Mouse (Mus musculus) liver, adult 2 months (tissue): ENCODE measurements around the gene Zdhhc1. TPM values are rescaled to one million over a fixed set of nuclear protein-coding genes. Genes with fewer than 3 reads are reported as not detected.
A peak's percentile ranks its signal among the peaks of the same experiment; 100 is the strongest.

ENCODE experiments used
- DNase-seq: peaks from one replicate; pipeline ENCODE4 v3.0.0-alpha.2; 2011; ENCODE audit warnings: low read depth, low spot score; ENCODE audit errors: extremely low read depth
- H3K27ac ChIP-seq: fragments of 200-500 bp; replicated peaks from 2 replicates; pipeline ENCODE4 v1.5.1; 2012; ENCODE audit warnings: low read depth, mild to moderate bottlenecking, control low read depth, inconsistent platforms, low read length; ENCODE audit not compliant: insufficient read depth
- H3K27me3 ChIP-seq: fragments of 200-500 bp; 2 replicates; pipeline ENCODE4 v1.6.1; 2012; ENCODE audit warnings: mild to moderate bottlenecking, moderate library complexity, low read length, inconsistent platforms; ENCODE audit not compliant: control insufficient read depth, insufficient read depth
- H3K36me3 ChIP-seq: fragments of 200-500 bp; 2 replicates; pipeline ENCODE4 v1.6.1; 2012; ENCODE audit warnings: low read length, inconsistent platforms; ENCODE audit not compliant: control insufficient read depth, insufficient read depth
- H3K4me1 ChIP-seq: fragments of 200-500 bp; 2 replicates; pipeline ENCODE4 v1.6.1; 2011; ENCODE audit warnings: low read length; ENCODE audit not compliant: control insufficient read depth, insufficient read depth
- H3K4me3 ChIP-seq: fragments of 200-500 bp; 2 replicates; pipeline ENCODE4 v1.5.1; 2011; ENCODE audit warnings: low read depth, mild to moderate bottlenecking, control low read depth, low read length, moderate library complexity; ENCODE audit not compliant: insufficient read depth
- H3K79me2 ChIP-seq: fragments of 200-500 bp; 2 replicates; pipeline ENCODE4 v1.6.1; 2012; ENCODE audit warnings: inconsistent platforms, mild to moderate bottlenecking, low read length, moderate library complexity; ENCODE audit not compliant: control insufficient read depth, insufficient read depth
- H3K9ac ChIP-seq: fragments of 200-500 bp; 2 replicates; pipeline ENCODE4 v1.6.1; 2012; ENCODE audit warnings: low read depth, mild to moderate bottlenecking, control low read depth, inconsistent platforms, low read length
- CTCF ChIP-seq: fragments of 200-500 bp; IDR thresholded peaks from 2 replicates; pipeline ENCODE4 v1.5.1; 2011; ENCODE audit warnings: low read depth, low read length, control low read depth
- POLR2A ChIP-seq: fragments of 200-500 bp; IDR thresholded peaks from 2 replicates; pipeline ENCODE4 v1.6.1; 2011; ENCODE audit warnings: low read length, control low read depth; ENCODE audit not compliant: insufficient read depth; ENCODE audit errors: extremely low read depth
- WGBS: fragments of 180-500 bp; shearing (Covaris S2); methylation state at CpG from one replicate; pipeline ENCODE4 v1.1.7; 2018; 5-methylcytosine and 5-hydroxymethylcytosine counted together
- polyA plus RNA-seq: library from polyadenylated mRNA; depleted of rRNA; stranded (reverse); fragments of >200 nt; gene quantifications from 2 replicates; pipeline ENCODE4 v1.2.3, GENCODE M21; 2012
- total RNA-seq: library from RNA; depleted of rRNA; stranded (reverse); fragments of >200 nt; gene quantifications from 2 replicates; pipeline ENCODE4 v1.2.3, GENCODE M21; 2014

The Zdhhc1 gene
- total and polyA plus RNA-seq, 2 experiments, result 1.9 to 4.5 TPM

- Histone ChIP-seq H3K36me3 (no peaks in the 10 kb centered on the region), H3K79me2 (no peaks in the 10 kb centered on the region), H3K4me1 (no peaks in the 10 kb centered on the region), H3K4me3 (no peak overlapping the region), H3K27ac (no peak overlapping the region), H3K9ac (no peak overlapping the region), H3K27me3 (no peaks in the 10 kb centered on the region)
- DNase-seq, result no peak
- 74% methylated on average over 6 of the region's 6 CpGs for WGBS
- TF ChIP-seq CTCF (no peak), POLR2A (no peak)
Measured at GRCm38 (mm10) chr8:105506977-105507376, 10.3 kb upstream of the Zdhhc1 start.

GRCm38 (mm10) chr8:105504617-105505016, 7.9 kb upstream of the Zdhhc1 start:
- H3K9ac ChIP-seq, result no peak overlapping the region
- H3K4me3 ChIP-seq, result no peak overlapping the region; the same call in 1 of the 2 replicates
- no peak for TF ChIP-seq CTCF
- TF ChIP-seq POLR2A, result no peak
- no peaks in the 10 kb centered on the region for H3K79me2 ChIP-seq
- no peaks in the 10 kb centered on the region for H3K27me3 ChIP-seq
- no peaks in the 10 kb centered on the region for H3K36me3 ChIP-seq
- no peaks in the 10 kb centered on the region for H3K4me1 ChIP-seq
- WGBS, result 80% methylated on average over 3 of the region's 3 CpGs
- peak; percentile 29 for DNase-seq
- H3K27ac ChIP-seq, result peak overlapping the region; percentile 65

DNA sequence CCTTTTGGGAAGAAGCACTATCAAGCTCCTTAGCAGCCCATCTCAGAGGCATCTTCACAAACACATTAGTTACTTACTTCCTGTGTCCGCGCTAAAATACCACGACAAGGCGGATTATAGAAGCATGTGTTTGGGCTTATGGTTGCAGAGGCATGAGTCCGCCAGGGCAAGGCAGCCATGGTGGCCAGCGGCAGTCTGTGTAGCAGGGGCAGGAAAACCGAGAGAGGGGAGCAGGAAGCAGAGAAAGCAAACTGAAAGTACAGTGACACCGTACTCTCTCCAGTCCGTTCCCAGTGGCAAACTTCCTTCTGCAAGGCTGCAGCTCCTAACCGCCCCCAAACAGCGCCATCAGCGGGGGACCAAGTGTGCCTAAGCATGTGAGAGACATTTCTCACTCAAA, 3.1 kb upstream of the Zdhhc1 start:
- no peak for DNase-seq
- no peaks in the 10 kb centered on the region for H3K36me3 ChIP-seq
- H3K27me3 ChIP-seq, result no peaks in the 10 kb centered on the region
- no peak for TF ChIP-seq CTCF
- no peak for TF ChIP-seq POLR2A
- WGBS, result 53% methylated on average over 12 of the region's 12 CpGs
- H3K9ac ChIP-seq, result peak overlapping the region; percentile 52
- H3K4me1 ChIP-seq, result peaks cover 3% of the 10 kb centered on the region
- H3K79me2 ChIP-seq, result no peaks in the 10 kb centered on the region
- peak overlapping the region; percentile 66 for H3K4me3 ChIP-seq
- peak overlapping the region; percentile 13 for H3K27ac ChIP-seq

DNA sequence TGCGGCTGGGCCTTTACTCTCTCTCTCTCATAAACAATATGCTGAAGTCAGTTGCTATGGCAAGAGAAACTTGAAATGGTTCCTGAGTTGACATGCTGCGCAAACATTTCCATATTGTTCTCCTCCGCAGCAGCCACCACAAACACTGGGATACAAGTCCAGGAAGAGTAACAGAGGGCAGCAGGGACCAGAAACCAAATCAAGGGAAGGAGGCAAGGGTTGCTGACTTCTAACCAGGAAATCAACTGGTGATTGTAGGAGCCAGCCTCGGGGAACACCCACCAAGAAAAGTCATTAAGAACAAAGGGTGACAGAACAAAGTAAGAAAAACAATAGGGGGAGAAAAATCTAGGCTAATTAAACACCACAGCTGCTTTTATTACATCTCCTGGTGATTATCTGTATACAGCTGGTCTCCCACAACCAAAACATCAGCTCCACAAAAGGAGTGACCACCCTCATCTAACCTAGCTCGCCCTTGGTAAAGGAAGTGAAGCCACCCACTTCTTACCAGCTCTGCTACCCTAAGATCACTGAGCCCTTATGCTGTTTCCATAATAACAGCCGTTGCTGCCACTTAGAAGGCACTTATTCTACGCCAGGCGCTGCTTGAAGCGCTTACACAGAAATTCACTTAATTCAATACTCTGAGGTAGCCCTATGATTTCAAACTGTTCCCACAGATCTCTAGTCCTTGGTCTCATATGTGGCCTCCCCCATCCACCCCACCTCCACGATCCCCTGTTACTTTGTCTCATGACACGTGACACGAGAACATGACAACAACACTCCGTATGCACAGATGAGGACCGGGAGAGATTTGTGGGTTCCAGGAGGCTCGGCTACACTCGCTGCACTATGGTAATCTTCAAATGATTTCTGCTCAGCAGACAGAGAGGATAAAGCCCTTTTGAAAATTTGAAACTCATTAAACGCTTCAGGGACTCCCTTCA, 1.1 kb downstream of the Zdhhc1 start:
- Histone ChIP-seq H3K4me3 (no peak overlapping the region; the same call in 1 of the 2 replicates), H3K4me1 (peaks cover 3% of the 10 kb centered on the region), H3K27ac (no peak overlapping the region), H3K36me3 (no peaks in the 10 kb centered on the region), H3K9ac (no peak overlapping the region), H3K79me2 (no peaks in the 10 kb centered on the region), H3K27me3 (no peaks in the 10 kb centered on the region; the same call in 1 of the 2 replicates)
- 77% methylated on average over 17 of the region's 17 CpGs for WGBS
- TF ChIP-seq POLR2A (no peak), CTCF (no peak)
- DNase-seq, result no peak

GRCm38 (mm10) chr8:105494566-105494965, 2.1 kb downstream of the Zdhhc1 start:
- no peak for DNase-seq
- TF ChIP-seq CTCF (no peak), POLR2A (no peak)

GRCm38 (mm10) chr8:105493495-105493894, 3.2 kb downstream of the Zdhhc1 start:
- no peaks in the 10 kb centered on the region; the same call in 1 of the 2 replicates for H3K27me3 ChIP-seq
- no peak overlapping the region for H3K9ac ChIP-seq
- no peak for DNase-seq
- WGBS, result 85% methylated on average over 3 of the region's 3 CpGs
- H3K4me1 ChIP-seq, result peaks cover 3% of the 10 kb centered on the region
- TF ChIP-seq CTCF, result no peak
- no peak for TF ChIP-seq POLR2A
- no peak overlapping the region for H3K27ac ChIP-seq
- H3K79me2 ChIP-seq, result no peaks in the 10 kb centered on the region
- no peak overlapping the region for H3K4me3 ChIP-seq
- no peaks in the 10 kb centered on the region for H3K36me3 ChIP-seq

More at GRCm38 (mm10) chr8:105494566-105494965, 2.1 kb downstream of the Zdhhc1 start:
- Histone ChIP-seq H3K79me2 (no peaks in the 10 kb centered on the region), H3K4me1 (peaks cover 3% of the 10 kb centered on the region), H3K9ac (no peak overlapping the region), H3K36me3 (no peaks in the 10 kb centered on the region), H3K27ac (no peak overlapping the region), H3K27me3 (no peaks in the 10 kb centered on the region; the same call in 1 of the 2 replicates), H3K4me3 (no peak overlapping the region)
- WGBS, result 91% methylated on average over 3 of the region's 3 CpGs
